Mouse (Mus musculus) retina, postnatal 1 day (tissue): ENCODE results near the gene Metap1d.

Experiments used
- DNase-seq: peaks from one replicate; pipeline ENCODE4 v3.0.0-alpha.2; 2012

Gene Metap1d

DNA sequence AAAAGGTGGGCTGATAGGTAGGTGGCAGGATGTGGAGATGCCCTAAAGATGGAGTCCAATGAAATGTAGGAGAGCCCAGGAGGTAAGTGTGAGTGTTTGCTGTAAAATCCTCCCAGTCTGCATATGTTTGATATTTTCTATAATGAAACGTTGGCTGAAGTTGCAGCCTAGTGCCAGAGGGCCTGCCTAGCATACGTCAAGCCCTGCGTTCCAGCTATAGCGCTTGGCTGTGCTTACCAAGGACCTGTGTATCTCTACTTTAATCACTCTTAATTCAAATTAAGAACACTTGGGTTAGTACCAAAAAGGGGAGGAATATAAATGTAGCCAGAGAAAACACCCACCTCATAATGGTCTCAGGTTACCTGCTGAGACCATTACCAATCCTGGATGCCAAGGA lies 22.7 kb downstream of the Metap1d start:
- DNase-seq, result no peak

DNA sequence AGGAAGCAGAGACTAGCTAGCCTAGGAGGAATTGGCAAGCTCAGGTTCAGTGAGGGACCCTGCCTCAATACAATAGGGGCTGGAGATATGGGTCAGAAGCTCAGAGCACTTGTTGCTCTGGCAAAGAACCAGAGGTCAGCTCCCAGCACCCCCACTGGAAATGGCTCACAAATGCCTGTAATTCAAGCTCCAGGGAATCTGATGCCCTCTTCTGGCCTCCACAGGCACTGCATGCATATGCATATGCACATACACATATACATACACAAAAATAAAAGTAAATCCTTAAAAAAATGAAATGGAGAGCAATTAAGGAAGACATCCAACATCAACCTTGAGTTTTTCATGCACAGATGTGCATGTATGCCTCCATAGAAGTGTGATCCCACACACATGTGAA lies 24.7 kb downstream of the Metap1d start:
- no peak for DNase-seq

DNA sequence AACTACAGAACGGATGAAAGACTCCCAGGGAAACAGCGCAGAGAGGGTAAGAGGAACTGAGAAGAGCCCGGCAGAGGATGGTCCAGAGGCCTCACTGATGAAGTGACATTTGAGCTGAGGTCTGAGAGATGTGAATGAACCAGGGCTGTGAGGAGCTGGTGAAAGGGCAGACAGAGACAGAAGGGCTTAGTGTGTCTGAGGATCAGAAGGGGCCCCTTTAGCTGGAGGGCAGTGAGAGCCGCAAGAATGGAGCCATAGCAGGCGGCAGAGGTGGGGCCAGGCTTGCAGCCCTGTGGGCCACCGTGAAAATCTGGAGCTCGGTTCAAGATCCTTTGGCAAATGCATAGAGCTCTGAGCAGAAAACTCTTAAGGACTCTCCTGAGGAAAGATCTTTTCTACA lies 26.8 kb downstream of the Metap1d start:
- peak; percentile 66 for DNase-seq

DNA sequence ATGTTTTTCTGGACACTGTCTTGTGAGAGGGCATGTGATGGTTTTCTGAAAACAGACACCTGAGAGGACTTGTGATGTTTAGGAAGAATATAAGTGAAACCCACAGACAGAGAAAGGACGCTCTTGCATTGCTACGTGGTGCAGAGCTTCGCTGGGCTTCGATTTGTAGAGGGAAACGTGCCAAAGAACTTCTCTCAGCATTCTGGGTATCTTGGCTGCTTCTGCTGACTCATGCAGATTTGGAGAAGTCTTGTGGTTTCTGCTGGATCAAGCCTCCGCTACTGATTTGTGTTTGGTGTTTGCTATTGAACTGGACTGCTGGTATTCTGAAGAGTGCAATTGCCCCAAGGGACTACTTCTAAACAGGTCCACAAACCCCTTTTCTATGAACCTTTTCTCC lies 28.7 kb downstream of the Metap1d start:
- no peak for DNase-seq

DNA sequence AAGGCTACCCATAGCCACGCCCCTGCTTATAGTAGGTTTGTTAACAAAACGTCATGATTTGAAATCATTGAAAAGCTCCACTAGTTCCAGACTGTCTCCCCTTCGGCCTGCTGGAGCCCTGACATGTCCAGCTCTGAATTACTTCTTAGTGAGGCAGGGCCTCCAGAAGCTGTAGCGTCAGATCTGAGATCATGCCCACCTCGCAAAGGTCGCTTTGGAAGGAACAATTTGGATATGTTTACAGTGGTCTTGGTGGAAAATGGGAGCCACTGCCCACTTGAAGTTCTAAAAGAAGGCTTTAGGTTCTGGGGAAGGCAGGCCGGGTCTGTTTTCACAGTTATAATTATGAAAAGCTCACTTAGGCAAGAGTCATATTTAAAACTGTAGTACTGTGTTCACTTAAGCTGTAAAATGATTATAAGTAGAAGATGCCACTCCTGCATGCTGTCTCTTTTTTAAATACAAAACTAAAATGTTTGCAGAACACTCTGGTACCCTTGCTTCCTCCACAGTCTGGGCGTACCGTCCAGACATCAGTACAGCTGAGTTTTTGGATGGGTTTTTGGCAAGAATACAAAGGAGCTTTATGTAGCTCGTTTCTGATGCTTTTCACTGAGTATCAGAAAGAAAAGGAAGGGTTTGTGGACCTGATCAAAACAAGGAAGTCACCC lies 30.1 kb downstream of the Metap1d start:
- no peak for DNase-seq

DNA sequence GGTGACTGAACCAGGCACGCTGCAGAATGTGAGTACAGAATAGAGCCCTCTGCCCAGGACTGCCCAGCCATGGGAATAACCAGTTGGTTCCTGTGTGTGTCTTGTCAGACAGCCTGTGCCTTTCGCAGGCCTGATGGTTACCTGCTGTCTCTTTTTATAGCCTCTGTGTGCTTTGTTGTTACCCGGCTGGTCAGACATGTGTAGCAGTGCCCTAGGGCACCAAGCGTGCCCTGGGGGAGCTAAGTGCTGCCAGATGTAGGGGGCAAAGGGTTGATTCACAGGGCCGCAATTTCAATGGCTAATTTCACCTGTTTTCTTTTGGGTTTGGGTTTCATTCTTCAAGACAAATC lies 30.6 kb downstream of the Metap1d start:
- DNase-seq, result peak; percentile 46

DNA sequence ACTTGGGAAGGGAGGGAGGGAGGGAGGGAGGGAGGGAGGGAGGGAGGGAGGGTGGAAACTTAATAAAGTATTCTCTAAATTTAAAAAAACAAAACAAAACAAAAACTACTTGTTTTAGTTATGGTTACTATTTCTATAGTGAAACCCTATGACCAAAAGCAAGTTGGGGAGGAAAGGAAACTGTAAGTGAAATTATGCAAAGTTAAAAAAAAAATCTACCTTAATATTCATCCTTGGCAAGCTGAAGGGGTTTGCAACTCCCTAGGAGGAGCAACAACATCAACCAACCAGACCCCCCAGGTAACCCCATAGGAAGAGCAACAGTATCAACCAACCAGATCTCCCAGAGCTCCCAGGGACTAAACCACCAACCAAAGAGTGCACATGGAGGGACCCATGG lies 38.2 kb downstream of the Metap1d start:
- no peak for DNase-seq

DNA sequence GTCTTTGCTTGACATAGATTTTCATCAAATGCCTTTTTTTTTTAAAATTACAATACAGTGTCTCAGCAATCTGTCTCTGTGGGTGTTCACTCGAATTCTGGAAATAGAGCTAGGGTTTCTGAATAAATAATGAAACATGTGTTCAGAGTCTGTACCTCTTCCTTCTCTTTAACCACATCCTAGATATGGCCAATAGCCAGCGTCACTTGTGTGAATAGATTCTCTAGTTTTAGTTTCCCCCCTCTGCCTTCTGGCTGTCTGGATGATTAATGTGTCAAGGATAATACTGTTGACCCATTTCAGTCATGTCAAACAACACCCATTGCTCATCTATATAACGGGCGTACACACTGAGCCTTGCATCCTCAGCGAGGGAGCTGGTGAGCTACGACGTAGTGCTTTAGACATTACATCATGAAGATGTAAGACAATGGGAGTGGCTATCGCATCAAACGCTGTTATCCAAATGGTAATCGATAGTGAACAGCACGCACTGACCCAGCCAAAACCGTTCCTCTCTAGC lies 40.1 kb downstream of the Metap1d start:
- peak; percentile 54 for DNase-seq

DNA sequence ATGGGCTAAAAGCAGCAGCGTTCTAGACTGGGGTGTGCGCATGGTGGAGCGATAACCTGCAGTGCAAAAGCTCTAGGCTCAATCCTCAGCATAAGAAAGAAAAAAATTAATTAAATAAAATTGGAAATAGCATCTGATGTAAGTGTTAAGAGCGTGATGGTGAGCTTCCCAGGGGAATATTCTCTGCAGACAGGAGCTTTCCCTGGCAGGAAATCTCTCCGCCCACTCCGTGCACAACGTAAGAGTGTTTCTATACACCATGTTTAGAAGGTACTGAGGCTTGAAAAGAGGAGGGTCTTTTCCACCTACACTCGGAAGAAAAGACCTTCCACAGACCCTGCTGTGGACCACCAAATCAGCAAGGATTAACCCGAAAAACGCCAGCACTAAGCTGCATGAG lies 41.4 kb downstream of the Metap1d start:
- no peak for DNase-seq

DNA sequence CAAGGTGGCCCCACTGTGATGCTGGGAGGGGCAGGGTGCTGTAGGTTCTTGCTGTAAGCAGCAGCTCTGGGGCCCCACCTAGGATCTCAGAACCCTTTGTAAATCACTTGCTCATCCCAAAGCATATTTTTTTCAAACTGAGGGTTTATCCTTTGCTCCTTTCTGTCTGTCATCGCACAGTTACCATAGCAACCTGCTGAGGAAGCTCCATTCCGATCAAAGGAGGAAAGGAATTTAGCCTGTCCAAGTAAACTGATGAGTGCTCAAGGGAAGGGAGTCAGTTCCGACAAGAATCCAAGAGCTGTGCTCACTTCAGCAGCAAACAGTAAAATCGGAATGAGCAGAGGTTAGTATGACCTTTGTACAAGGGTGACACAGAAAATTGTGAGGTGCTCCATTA lies 41.9 kb downstream of the Metap1d start:
- peak; percentile 28 for DNase-seq

DNA sequence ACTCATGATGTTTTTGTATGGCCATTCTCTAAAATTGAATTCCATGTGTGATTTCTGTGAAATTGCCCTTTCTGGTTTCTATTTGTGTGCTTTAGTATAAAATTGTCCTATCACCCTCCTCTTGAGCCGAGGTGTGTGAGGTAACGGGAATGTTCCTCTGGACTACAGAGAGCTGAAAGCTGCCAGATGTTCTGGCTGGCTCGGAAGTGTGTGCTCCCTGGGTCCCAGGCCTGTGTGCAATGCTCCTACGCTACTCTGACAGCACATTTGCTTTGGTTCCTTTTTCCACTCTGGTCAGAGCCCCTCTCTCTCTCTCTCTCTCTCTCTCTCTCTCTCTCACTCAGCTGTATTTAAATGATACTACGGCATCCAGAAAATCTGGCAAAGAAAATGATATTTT lies 44.1 kb downstream of the Metap1d start:
- DNase-seq, result no peak

DNA sequence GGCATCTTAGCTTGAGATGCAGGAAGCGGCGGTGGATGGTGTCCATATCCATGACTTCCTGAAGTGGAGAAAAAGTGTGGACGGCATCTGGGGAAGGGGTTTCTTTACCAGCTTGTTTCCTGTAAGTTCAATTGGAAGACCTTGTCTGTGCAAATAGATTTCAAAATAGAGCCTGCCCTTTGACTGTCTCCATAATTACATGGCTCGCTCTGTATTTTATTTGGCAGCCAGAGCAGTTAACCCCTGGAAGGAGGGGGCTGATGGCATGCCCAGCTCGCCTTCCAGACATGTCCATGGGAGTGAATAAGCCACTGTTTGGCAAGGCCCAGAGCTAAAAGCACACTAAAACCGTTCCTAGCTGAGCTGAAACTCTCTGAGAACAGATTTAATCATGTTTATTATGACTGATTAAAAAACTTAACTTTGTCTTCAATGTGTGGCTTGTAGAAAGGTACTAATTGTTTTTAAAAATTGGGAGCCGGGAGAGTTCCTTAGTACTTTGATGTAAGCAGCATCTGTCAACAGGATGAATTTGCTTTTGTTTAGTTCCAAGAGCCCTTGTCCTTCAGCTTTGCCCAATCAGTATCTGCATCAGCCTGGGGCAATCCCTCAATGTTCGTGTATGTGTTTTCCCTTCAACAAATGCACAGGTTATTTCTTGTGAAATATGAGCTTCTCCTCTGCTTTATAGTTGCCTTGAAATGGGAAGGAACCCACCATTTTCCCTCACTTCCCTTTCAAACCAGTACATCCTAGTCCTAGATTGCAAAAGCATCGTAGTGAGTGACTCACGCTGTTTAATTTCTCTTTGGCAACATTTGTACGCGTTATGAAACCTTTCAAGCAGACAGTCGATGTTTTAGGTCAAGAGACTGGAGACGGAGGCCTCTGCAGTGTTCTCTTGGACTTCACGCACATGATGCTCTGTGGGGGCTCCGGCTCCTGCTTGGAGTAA lies 46.5 kb downstream of the Metap1d start:
- no peak for DNase-seq

DNA sequence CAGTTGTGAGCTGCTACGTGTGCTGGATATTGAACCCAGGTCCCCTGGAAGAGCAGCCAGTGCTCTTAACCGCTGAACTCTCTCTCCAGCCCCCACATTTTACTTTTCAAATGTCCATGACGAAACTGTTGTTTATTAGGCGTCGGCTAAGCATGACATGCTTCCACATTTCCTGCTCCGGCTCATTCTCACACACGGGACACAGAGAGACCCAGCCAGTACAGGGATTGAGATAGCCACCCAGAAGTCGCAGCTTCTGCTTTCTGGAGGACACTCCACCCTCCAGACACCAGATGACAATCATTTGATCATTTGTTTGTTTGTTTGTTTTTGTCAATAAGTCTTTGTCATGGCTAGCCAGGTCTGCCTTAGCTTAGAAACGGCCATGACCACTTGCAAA lies 51.8 kb downstream of the Metap1d start:
- DNase-seq, result no peak

DNA sequence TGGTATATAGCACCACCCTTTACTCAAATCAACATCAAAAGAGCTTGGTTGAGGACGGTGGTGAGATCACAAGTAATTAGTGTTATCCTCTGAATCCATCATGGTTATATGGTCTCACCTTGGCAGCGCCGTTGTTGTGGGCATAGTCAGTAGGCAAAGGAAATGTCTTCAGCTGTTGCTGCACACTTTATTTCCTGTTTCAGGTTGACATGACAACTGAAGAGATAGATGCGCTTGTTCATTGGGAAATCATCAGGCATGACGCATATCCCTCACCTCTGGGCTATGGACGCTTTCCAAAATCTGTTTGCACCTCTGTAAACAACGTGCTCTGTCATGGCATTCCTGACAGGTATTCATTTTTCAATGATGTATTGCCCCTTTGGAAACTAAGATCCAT lies 58.1 kb downstream of the Metap1d start:
- no peak for DNase-seq

DNA sequence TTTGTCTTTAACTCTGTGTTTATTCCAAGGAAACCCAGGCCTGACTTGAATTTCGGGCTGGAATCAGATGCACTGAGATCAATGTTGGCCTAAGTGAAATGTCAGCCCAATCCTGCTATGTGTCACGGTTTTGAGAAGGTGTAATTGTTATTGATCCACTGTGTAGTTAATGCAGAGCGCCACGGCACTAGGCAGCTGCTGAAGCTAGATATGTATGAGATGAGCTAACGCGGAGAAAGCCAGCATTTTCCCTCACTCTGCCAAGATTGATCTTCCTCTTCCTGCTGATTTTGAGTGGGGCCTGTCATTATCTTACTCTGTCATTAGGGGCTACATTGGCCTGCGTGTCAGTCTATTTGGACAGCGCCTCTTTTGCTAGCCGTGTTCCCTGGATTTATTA lies 59.2 kb downstream of the Metap1d start:
- no peak for DNase-seq

DNA sequence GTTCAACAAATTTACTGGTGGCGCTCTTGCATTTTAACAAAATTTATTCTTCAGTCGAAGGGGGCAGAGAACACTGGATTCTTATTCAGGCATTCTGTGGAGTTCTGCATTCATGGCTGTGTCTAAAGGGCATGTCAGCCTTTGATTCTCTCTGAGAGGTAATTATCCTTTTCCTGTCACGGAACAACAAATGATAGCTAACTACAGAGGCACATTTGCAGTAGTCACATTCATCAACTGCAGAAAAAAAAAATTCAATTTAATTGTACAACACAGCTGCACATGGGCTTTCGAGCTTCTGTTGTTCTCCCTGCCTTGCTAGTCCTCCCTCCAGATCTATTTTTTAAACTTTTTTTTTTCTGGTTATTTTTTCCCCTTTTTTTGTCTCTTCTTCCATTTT lies 63.9 kb downstream of the Metap1d start:
- DNase-seq, result no peak

DNA sequence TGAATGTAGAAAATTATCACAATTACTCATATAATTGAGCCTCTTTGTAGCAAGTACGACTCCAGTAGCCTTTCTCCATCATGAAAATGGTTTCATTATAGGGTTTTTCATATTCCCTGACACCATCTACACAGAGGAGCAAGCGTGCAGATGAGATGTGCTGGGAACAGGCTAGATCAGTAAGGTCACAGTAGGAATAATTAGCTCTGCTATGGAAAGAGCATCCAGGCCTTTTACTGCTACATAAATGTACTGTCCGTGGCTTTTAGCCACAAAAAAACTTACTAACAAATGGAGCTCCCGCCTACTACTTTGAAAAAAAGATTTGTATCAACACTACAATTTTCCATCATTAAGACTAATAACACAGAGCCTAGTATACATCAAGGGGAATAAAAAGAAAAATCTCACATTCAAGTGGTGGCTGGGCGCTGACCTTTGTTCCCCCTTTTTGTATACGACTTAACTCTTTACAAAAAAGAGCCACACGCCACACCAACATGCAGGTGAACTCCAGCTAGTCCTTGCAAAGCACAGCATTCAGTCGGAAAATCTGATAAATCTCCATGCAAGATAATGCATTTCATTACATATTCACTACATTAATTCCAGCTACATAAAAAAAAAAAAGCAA lies 64.5 kb downstream of the Metap1d start:
- DNase-seq, result no peak

DNA sequence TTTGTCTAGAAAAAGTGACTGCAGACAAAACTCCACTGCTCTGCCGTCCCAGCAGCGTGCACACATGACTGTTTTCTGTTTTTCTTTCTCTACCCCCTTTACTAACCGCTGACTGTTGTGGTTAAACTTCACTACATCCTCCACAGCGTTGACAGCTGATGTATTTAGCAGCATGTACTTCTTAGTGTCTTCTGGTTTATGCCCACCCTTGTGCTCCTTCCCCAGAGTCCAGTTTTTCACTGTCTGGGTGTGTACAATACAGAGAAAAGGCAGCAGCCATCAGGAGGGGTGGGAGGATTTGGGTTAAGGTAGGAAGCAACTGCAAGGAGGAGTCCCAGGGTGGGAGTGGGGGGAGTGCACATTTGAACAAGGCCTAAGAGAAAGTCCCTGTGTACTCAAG lies 69.8 kb downstream of the Metap1d start:
- no peak for DNase-seq

DNA sequence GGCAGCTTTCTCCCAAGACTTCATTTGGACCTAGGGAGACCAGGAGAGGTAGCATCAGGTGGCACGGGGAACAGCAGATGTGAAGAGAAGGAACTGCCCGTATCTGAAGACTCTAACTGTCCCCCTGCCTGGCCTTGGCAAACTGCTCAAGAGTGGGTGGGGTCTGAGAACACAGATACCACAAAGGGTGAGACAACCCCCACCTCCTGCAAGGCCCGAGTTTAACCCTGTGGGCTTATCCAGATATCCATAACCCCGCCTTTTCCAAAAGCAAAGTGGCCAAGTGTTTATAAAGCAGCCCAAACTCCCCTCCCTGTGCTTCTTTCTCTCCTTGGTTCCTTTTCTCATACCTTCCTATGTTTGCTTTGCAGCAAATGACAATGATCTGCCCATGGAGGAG lies 70.4 kb downstream of the Metap1d start:
- DNase-seq, result no peak

DNA sequence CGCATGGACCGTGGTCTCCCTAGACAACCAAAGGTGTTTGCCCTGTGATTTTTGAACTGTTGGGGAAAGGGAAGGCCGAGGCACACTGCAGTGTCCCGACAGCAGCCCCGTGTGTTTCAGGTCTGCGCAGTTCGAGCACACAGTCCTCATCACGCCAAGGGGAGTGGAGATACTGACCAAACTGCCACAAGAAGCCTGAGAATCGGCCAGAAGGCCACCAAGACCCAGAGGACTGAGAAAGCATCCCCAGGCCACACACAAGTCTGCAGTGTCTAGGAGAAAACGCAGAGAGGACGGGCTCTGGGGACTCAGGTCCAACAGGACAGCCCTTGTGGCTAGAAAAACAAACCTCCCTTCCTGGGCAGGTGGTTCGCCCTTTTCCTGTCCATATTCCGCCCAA lies 71.7 kb downstream of the Metap1d start:
- no peak for DNase-seq

DNA sequence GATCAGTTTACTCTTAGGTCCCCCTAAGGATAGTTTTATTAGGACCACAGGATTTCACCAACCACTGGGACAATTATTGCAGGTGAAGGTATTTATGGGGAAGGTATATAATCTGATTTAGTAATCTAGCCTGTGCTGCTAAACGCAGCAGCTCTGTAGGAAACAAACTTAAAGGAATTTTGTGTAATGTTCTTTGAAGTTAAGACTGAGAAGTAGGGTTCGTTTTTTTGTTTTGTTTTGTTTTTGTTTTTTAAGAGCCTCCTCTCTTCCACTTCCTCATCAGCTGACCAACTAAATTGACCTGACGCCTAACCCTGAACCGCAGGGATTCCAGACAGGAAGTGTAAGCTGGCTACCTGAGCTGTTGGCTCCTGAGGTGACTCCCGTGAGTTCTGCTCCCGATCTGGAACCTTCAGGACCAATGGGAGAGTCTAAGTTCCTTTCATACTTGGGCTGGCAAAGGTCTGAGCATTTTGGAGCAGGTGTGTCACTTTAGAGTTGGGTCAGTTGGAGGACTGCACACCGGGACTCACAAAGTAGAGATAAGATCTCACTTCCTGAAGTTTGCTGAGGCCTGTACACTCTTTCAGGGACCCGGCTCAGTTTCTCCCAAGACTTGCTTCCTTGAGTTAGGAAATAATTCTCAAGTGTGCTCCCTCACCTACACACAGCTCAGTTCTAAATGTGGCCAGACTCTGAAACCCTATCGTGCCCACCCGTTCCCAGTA lies 73.7 kb downstream of the Metap1d start:
- DNase-seq, result no peak

DNA sequence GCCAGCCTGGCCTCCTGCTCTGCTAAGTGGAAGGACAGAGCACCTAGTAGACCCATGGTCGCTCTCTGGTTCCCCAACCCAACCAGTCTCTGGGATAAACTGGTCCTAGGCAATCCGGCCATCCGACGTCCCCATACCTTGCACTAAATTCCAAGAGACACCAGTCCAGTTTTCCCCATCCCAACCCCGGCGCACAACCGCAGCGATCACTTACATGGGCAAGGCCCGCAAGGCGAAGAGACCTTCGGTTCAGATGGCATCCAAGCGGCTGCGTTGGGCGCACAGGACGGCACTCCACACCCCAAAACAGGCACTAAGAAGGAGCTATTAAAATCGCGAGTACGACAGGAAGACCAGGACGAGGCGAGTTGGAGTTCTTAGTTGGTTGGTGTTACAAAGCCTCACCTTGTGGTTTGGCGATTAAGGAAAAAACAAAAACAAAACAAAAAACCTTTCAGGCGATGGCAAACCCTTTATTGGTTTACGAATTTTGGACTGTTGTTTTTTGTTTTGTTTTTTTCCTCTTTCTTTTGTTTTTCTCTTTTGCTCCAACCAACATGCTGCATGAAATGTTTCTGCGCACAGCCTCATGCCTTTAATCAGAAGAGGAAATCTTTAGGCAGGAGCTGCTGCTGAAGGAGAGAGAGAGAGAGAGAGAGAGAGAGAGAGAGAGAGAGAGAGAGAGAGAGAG lies 74.4 kb downstream of the Metap1d start:
- no peak for DNase-seq
